In the genomic region with DNA sequence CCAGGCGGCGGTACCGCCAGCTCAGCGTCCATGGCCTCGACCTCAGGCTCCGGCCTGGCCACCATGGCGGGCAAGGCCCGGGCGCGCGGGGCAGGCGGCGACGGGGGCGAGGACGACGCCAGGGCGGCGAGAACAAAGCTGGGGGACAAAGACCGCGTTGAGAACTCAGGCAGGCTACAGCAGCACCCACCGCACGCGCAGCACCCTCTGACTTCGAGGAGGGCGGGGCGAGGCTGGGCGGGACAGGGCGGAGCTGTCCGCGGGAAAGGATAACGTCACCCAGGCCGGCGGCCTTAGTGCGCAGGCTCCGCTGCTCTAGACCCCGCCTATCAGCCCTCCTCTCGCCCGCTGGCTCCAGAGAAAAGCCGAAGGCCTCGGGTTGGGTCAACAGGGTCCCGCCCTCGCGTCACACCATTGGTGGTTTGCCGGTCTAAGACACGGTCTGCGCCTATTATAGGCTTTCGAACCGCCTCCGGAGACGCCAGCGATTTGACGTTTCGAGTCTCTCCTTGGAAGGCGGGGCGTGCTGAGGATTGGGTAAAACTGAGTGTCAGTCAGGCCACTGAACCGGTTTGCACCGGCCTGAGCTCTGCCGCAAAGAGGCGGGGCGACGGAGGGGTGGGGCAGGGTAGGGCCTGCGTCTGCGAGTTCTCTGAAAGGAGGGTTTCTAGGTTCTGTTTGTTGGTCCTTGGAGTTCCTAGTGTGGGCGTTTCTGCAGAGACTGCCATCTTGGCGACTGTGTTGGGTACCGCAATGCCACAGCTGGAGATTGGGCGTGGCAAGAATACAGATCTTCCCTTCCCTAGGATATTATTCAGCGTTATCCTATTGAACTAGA, we compare ENCODE assay signal across 7 mouse cellular contexts. TPM values are rescaled to one million over a fixed set of nuclear protein-coding genes. Genes with fewer than 3 reads are reported as not detected.
DNase-seq lines count a peak whose midpoint lies in the region; ATAC-seq lines count a peak whose summit lies in the region.

A gene (minus strand): TSS at position 235 of the 838 bp plus-strand sequence.

- H3K27ac ChIP-seq in intestine, embryonic 16.5 days (ENCODE audit: low read length): peak within 1 kb of the TSS; percentile 99
- H3K27ac ChIP-seq in midbrain, embryonic 11.5 days (ENCODE audit: low read depth, low read length): peak within 1 kb of the TSS; percentile 91

- H3K4me2 ChIP-seq in intestine, embryonic 16.5 days (ENCODE audit: low read depth, low read length): peak within 1 kb of the TSS; percentile 83
- peak within 1 kb of the TSS; percentile 62 for H3K4me2 ChIP-seq in midbrain, embryonic 11.5 days

- peak; percentile 99 for ATAC-seq in intestine, embryonic 16.5 days
- peak; percentile 99 for ATAC-seq in midbrain, embryonic 11.5 days (ENCODE audit: low FRiP score)

- no peaks in the 10 kb centered on the region for H3K9me3 ChIP-seq in intestine, embryonic 16.5 days (ENCODE audit: control insufficient read depth, low read length)
- H3K9me3 ChIP-seq in midbrain, embryonic 11.5 days (ENCODE audit: control insufficient read depth, low read length): no peaks in the 10 kb centered on the region

- peak within 1 kb of the TSS; percentile 94 for H3K4me3 ChIP-seq in intestine, embryonic 16.5 days (ENCODE audit: low read length)
- H3K4me3 ChIP-seq in midbrain, embryonic 11.5 days (ENCODE audit: low read depth, low read length): peak within 1 kb of the TSS; percentile 98

- H3K27me3 ChIP-seq in intestine, embryonic 16.5 days (replicated peaks; ENCODE audit: control insufficient read depth, insufficient read depth, low read length): no peaks in the 10 kb centered on the region
- no peaks in the 10 kb centered on the region for H3K27me3 ChIP-seq in midbrain, embryonic 11.5 days (ENCODE audit: control insufficient read depth, insufficient read depth, low read length)

- under 1% methylated on average over 68 of the region's 69 CpGs for WGBS in intestine, embryonic 16.5 days
- WGBS in midbrain, embryonic 11.5 days: under 1% methylated on average over 69 of the region's 69 CpGs

- H3K36me3 ChIP-seq in intestine, embryonic 16.5 days (ENCODE audit: control insufficient read depth, insufficient read depth, low read length): no peaks in the 10 kb centered on the region
- no peaks in the 10 kb centered on the region for H3K36me3 ChIP-seq in midbrain, embryonic 11.5 days (ENCODE audit: control insufficient read depth, insufficient read depth, low read length)

- peak within 1 kb of the TSS; percentile 100 for H3K9ac ChIP-seq in intestine, embryonic 16.5 days (ENCODE audit: low read depth, low read length)
- peak within 1 kb of the TSS; percentile 100 for H3K9ac ChIP-seq in midbrain, embryonic 11.5 days (ENCODE audit: low read length)

- H3K4me1 ChIP-seq in intestine, embryonic 16.5 days (ENCODE audit: control insufficient read depth, insufficient read depth, low read length): peaks cover 8% of the 10 kb centered on the region
- peaks cover 16% of the 10 kb centered on the region for H3K4me1 ChIP-seq in midbrain, embryonic 11.5 days (ENCODE audit: control insufficient read depth, insufficient read depth, low read length)

- intact Hi-C loops in left cerebral cortex, postnatal 36 days (cut with DNase I): loop anchor here (10.0 kb wide), 1 partner anchor 330 kb away; a partner anchor contains a TSS

- DNase-seq in adrenal gland, adult 8-10 months: peak; percentile 100
- DNase-seq in embryo, embryonic 9.5 days (ENCODE audit: extremely low spot score): peak; percentile 98
- peak; percentile 96 to 99 for DNase-seq in gastrocnemius, postnatal 4 days (ENCODE audit: low spot score in 2 of 2)
- peak; percentile 100 for DNase-seq in left cerebral cortex, postnatal 36 days (ENCODE audit: low spot score in 2 of 2)
- DNase-seq in midbrain, embryonic 11.5 days (ENCODE audit: low spot score, missing footprints): peak; percentile 99
- DNase-seq in skeletal muscle tissue, adult 2 months (ENCODE audit: low read depth, low spot score): peak; percentile 99

RNA-seq across cellular contexts. Expression of the gene that starts here (rescaled TPM):
- total RNA-seq in adrenal gland, adult 8-10 months (2022): 10 to 100 TPM; 81.5 to 98.0 (median 85.4) TPM
- 10 to 100 TPM; 53.1 to 54.8 TPM for total RNA-seq in gastrocnemius, postnatal 4 days (2021)
- 72.5 and 80.2 TPM in 2 replicates for polyA plus RNA-seq in intestine, embryonic 16.5 days (2015; fragmentation: Nextera tagmentation; extraction: Ambion mirVana)
- 100 to 1,000 TPM; 203 to 226 TPM for total RNA-seq in left cerebral cortex, postnatal 36 days (2021)
- 284 and 292 TPM in 2 replicates for polyA plus RNA-seq in midbrain, embryonic 11.5 days (2014; fragmentation: Nextera tagmentation; extraction: Ambion mirVana)

Comparison
In these comparisons a context has a peak if more than half of its experiments do, and no peak if none do; other contexts are left out.
1. Peak in every context shown above with its lines: DNase-seq, ATAC-seq, H3K4me3 ChIP-seq and H3K27ac ChIP-seq.